Mouse (Mus musculus): ENCODE results near the gene Dock6.
"Not testable (repeated sequence)": the region's sequence is repeated elsewhere in the genome, so short reads cannot be mapped to it uniquely, and the experiment has no call there.

The Dock6 gene

DNA sequence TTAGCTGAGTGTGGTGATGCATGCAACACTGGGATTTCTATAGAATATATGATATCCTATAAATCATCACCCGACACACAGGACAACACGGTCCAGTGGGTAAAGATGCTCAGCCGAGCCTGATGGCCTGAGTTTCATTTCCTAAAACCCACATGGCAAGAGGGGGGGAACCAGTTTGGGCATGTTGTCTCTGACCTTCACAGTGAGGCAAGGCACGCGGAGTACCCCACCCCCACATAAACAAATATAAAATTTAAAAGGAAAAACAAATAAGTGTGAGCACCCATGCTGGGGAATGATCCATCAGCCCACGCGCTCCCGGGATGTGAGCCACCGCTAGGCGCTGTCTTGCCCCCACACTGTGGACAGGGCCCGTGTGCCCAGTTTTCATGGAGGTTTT, 45.5 kb downstream of the Dock6 start:
- DNase-seq = peak; percentile 12

DNA sequence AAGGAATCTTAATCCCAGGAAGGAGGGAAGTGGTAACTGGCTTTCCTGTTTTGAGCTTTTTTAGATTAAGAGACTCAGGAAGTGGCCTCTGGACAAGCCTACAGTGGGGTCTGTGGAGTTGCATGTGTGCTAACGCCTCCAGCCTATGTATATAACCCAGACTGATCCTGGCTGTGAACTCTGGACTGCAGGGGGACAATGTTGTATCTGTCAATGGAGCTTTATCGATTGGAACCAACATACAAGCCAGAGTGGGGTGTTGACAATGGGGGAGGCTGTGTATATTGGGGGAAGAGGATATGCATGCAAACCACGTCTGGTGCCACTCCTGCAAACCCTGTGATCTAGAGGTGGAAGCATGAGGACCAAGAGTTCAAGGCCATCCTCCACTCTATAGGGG, 46.1 kb downstream of the Dock6 start:
- DNase-seq = no peak

DNA sequence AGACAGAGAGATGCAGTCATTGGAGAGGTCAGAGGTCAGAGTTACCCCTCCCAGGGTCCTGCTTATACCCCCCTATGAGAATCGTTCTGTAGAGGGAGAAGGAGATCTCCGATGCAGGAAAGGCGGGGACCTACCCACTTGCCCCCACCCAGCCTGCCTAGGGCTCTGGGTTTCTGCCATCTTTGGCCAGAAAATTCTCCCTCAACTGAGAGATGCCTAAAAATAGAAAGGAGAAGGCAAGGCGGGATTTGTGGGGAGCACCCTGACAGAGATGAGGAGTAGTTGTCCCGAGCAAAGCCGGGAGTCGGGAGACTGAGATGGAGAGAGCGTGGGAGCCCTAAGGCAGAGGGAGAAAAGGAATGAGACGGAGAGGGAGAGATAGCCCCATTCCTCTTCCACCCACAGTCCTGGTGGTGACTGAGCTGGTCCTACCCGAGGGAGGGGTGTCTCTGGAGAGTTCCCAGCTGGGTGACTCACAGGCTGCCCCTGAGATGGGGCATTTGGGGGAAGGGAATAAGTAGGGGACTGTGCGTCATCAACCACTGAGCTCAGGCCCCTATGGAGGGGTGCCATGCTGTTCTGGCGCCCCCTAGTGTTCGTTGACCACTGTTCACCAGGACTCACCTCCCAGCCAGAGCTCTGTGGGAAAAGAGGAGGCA, 48.3 kb downstream of the Dock6 start:
- peak; percentile 91 for DNase-seq

DNA sequence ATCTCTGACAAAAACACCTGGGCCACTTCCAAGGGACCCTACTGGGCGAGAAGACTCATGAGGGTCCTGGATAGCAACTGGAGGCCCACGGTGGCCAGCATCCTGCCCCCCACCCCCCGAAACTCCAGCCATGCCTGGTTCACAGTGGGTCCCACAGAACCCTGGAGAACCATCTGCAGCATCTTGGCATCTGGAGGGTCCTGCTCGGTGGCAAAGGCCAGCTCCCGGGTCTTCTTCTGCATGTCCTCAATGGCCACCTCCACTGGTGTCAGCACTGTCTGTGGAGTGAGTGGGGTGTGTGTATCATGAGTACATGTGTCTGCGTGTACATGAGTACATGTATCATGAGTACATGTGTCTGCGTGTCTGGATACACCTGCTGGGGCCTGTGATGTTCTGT, 50.8 kb downstream of the Dock6 start:
- DNase-seq = no peak

DNA sequence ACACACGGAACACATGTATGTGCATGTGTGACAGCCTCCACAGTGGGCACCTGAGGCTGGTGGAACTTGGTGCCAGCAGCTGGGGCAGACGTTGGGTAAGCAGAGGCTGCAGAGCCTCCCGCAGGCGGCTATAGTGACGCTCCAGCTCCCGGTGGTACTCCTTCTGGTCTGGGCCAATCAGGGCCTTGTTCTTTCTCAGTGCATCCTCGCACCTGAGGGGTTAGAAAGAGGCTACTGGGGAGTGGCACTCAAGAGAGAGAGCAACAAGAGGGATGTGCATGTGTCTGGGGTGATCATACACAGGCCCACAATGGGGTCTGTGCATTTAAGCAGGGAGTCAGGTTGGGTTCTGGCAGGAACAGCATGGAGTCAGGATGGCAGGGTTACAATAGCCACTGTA, 51.3 kb downstream of the Dock6 start:
- no peak for DNase-seq

DNA sequence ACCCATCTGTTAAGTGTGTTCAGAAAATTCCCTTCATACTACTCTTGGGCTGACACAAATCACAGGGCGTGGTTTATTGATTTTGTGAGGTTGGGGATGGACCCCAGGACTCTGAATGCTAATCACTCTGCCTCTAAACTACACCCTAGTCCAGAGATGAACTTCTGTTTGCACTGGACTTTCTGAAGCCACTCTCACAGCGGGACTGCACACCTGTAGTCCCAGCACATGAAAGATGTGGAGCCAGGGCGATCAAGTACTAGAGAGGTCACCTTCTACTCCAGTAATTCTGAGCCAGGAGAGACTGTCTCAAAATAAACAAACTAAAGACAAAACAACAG, 53.5 kb downstream of the Dock6 start:
- no peak for DNase-seq

DNA sequence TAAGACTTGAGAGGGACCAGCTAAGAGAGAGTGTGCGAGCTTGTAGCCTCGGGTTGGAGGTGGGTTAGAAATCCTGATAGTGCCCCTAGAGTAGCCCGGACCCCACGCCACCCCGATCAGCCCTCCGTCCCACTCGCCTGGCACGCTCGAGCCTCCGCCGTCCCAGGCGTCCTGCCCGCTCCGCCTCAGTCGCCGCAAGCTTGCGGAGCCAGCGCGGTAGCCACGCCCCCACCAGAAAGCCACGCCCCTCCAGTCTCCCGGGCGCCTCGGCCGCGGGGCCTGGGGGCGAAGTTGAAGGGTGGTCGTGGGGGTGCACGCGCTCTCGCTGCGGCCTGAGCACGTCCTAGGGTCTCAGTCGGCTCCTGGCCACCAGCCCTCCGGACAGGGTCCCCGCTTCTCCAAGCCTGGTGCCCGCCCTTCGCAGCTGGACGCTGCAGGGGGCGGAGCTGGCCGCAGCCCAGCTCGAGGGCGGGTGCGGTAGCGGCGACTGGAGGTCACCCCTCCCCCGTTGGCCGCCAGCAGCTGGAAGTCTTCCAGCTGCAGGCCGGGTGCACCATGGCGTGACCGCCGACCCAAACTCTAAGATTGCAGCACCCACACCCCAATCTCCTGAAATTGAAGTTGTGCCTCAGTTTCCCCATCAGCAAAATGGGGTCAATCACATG, 54.0 kb downstream of the Dock6 start, which contains the start of gene Kank2:
Kank2 (minus strand) TSS at position 400 of the 665 bp plus-strand sequence.
- DNase-seq = peak; percentile 96

DNA sequence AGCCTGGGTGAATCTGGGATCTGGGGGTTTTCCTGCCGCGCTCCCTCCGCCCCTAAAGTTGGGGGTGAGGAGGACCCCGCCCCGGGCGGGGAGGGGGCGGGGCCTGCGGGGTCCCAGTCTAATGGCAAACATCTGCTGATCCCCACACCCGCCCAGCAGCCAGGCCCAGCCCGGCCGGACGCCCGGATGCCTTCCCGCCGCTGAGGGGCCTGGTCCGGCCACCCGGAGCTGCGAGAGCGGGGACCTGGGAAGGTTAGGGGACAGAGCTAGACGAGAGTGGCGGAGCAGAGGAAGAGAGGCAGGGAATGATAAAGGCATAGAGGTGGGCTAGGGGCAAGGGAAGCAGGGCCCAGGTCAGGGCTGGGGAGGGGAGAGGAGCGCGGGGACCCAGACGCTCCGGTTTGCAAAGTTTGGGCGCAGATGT, 54.5 kb downstream of the Dock6 start:
- DNase-seq = peak; percentile 89

DNA sequence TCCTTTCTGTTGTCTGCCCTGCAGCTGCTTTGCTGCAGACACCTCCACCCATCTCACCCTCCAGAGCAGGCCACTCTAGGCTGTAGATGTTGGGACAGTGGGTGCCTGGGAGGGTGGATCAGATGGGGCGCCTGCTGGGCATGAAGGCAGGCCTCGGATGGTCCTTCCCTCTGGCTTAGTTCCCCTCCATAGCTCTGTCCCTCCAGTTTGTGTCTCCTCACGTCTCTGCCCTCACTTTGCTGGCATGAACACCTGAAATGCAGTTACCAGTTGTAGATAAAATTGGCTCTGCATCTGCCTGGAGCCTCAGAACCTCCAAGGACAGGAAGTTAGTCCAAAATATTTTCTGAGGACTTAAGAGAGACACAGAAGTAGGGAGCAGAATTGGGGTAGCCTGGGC, 55.5 kb downstream of the Dock6 start:
- no peak for DNase-seq

DNA sequence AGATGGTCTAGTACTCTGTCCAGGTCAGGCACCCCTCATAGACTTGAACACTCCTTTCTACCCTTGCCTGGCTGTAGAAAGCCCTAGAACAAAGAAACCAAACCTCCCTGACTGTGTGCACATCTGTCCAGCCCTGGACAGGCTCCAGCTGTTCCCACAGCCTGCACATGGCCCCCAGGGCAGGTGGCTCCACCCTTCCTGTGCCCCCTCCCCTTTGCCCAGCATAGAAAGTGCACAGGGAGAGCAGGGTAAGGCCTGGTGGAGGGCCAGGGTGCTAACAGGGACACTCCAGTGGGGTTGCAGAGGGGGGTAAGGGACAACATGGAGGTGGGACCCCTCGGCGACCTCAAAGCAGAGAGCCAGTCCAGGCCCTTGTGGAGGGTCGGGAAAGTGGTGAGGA, 56.2 kb downstream of the Dock6 start:
- peak; percentile 65 for DNase-seq

DNA sequence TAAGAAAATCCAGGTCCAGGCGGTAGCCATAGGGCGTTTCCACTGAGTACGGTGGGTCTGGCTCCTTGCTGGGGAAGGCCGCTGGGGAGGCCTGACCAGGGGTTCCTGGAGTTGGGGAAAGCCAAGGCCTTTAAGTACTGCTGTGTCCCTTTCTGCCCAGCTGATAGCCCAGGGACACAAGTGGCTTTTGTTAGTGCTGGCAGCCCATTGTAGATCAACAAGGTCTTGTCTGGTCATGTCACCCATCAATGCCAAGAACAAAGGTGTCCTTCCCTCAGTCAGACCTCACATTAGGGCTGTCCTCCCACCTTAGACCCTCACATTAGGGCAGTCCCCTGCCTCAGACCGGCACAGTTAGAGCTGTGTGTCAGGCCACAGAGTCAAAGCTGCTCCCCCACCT, 56.9 kb downstream of the Dock6 start:
- no peak for DNase-seq

DNA sequence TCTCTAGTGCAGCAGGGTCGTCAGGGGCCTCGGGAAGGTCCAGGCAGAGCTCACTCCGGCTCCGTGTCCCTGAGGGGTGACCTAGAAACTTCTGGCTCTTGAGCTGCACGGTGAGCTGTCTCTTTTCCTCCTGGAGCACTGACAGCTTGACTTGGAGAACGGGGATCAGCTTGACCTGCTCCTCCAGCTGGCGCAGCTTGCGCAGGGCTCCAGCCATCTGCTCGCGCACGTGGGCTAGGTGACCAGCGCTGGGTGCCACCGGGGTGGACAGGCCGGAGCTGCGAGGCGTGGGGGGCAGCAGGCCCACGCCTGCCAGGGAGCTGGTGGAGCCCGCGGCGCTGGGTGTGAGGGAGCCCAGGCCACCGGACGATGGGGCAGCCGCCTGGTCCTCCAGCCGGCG, 57.5 kb downstream of the Dock6 start:
- DNase-seq = no peak

DNA sequence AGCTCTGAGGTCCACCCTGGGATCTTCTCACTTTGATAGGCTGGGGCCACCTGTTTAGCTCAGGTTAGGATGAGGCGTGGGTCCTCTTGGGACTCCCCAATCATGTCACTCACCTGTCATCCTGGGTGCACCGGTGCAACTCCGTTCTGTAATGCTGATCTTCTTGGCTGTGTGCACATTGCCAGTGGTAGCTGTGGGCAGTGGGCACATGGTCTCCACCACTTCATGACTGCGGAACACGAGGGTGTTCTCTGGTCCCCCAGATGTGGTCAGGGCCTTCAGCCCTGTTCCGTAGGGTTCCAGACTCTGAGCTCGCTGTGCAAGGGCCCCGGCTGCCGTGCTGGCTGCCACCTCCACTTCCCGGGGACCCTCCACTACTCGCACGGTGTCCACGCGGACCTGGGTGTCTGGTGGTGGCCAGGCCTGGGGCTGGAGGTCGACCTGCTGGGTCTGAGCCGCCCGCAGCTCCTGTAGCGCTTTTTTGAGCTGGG, 58.0 kb downstream of the Dock6 start:
- DNase-seq = no peak

DNA sequence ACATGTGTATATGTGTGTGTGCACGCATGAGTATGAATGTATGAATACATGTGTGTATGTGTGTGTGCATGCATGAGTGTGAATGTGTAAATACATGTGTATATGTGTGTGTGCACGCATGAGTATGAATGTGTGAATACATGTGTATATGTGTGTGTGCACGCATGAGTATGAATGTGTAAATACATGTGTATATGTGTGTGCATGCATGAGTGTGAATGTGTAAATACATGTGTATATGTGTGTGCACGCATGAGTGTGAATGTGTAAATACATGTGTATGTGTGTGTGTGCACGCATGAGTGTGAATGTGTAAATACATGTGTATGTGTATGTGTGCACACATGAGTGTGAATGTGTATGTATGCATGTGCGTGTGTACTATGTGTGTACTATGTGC, 58.9 kb downstream of the Dock6 start:
- DNase-seq = not testable (repeated sequence)

DNA sequence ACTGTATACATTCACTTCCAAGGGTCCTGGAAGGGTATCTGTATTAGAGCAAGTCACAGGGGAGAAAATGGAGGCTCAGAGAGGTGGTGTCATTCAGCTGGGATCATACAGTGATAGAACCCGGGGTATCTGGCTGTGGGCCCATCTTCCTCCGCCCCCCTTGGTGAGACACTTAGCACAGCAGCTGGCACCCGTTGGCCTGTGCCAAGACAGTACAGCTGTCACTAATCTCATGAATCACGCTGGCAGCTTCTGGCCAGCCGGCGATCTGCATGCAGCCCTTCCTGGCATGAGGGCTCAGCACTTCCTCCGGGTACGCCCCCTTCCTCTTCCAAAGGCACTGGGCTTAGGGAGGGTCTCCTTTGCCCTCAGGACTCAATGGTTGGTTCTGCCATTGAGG, 59.8 kb downstream of the Dock6 start:
- peak; percentile 66 for DNase-seq

DNA sequence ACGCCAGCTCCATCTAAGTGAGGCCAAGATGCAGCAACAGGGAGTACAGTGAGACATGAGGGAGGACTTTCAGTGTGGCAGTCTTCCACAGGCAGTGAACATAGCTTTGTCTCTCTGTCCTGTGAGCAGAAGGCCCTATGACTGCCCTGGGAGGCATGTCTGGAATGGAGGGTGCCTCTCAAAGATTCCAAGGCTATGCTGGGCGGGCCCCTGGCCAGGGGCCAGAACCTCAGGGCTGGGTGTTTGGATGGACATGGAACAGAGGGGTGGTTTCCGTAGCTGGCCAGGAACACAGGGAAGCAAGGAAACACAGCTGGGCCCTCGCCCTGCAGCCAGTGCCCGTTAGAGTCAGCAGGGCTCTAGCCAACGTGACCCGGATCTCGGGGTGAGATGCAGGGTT, 60.6 kb downstream of the Dock6 start:
- peak; percentile 86 for DNase-seq

DNA sequence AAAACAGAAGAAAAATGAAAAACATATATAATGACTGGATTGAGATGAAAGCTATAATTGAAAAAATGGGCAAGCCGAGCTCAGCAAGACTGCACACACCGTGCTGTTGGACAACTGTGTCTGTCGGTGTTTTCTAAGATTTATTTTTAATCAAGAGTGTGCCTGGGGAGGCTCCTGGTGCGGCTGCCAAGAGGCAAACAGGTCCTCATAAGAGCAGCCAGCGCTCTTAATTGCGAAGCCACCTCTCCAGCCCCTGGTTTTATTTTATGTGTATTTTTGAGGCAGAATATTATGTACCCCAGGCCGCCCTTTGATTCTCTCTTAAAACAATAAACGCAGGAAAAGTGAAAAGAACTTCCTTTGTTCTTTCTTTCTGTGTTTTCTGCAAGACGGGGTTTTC, 64.2 kb downstream of the Dock6 start:
- no peak for DNase-seq

DNA sequence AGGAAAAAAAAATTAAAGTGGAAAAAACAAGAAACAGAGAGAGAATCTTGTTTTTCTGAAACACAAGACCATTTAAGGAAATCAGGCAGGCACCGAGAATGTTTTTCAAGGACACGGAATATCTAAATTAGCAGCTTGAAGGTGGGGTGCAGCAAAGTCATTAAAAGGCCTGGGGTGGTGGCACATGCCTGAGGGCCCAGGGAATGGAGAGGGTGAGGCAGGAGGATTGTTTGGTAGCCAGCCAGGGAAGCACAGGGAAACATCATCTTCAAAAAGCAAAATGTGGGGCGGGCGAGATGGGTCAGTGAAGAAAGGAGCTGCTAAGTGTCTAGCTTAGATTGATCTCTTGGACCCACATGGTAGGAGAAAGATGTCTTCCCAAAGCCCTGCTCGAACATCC, 64.8 kb downstream of the Dock6 start:
- DNase-seq = no peak

DNA sequence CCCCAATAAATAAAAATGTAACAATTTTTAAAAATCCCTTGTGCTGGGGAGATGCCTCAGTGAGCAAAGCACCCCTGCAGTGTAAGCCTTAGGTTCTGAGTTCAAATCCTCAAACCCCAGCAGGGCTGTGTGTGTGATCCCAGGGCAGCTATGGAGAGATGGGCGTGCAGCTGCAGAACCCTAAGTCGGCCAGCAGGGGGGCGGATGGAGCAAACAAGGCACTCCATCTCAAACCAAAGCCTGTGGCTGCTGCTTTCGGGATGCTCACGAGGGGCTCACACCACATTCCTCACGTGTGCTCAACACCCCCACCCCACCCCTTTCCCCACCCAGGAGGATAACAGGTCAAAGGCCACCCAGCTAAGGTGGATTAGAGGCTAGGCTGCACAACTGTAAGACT, 65.5 kb downstream of the Dock6 start:
- DNase-seq = peak; percentile 84

DNA sequence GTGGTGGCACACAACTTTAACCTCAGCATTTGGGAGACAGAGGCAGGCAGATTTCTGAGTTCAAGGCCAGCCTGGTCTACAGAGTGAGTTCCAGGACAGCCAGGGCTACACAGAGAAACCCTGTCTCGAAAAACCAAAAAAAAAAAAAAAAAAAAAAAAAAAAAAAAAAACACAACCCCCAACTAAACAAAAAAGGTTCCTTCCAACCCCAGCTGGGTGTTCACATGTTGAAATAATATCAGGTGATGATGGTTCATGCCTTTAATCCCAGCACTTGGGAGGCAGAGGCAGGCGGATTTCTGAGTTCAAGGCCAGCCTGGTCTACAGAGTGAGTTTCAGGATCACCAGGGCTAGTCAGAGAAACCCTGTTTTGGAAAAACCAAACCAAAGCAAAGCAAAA, 66.1 kb downstream of the Dock6 start:
- not testable (repeated sequence) for DNase-seq

DNA sequence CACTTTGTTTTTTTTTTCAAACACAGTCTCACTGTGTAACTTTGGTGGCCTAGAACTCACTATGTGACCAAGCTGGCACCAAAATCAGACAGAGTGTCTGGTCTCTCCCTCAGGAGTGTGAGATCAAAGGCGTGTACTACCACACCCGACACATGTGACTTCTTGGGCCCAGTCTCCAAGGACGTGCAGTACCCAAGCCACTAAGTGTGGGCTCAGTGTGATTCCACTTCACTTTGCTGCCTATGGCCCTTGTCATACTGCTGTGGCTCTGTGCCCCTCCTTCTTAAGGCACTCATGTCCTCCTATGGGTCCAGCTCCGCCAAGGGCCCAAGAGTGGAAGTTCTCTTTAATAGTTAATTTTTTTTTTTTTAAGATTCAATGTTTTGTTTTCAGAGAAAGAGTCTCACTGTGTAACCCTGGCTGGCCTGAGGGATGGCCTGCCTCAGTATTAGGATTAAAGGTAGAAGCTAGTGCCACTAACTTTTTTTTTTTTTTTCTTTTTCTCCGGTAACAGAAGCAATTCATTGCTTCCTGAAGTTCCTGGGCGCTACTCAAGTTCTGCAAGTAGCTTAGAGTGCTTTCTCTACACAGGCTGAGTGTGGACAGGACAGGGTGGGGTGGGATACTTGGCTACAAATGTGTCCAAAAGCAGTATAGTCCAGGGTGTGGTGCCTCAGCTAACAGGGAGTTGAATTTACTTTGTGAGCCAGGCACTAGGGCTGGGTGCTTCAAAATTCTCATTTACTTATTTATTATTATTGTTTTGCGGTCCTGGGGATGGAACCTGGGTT, 67.7 kb downstream of the Dock6 start:
- no peak for DNase-seq

DNA sequence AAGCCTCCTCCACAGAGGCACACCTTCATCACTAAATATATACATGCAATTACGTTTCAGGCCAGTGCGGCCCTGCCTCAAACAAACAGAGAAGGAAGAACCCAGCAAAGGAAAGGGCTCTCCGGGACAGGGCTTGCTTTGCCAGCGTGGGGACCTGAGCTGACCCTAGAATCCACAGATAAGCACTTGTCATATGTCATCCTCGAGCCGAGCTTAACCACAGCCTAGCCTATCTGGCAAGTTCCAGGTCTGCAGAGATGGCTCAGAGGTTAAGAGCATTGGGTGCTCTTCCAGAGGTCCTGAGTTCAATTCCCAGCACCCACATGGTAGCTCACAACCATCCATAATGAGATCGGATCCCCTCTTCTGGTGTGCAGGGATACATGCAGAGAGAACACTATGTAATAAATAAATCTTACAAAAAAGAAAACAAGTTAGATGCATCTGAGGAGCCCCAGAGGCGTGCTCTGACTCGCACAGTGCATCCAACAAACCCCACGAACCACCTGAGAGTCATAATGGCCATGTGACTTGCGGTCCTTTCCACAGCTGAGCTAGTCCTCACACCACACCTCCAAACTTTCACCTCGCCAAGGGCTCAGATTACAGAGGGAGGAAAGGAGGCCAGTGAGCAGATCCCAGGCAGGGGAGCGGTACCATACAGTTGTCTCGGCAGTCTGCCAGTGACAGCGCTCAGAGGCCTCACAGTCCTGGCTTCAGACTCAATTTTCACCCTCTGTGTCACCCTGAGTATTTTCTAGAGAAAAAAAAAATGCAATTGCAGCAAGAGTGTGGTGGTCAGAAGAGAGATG, 70.6 kb downstream of the Dock6 start:
- DNase-seq = no peak

DNA sequence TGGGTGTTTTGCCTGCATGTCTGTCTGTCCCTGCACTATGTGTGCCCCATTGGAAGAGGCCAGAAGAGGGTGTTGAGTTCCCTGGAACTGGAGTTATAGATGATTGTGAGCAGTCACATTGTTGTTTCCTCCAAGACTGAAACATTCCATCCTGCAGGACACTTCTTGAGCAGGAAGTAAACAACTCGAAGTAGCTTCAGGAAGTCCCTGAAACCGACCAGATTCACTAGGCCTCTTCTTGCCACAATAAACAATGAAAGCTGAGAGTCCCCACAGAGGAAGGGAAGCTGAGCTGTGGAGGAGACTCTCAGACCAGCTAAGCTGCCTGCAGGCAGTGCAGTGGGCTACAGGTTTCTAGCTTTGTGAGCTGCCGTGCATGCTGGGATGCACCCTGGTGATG, 74.7 kb downstream of the Dock6 start:
- no peak for DNase-seq
